Mouse (Mus musculus): ENCODE measurements around the gene Bnipl.

DNA sequence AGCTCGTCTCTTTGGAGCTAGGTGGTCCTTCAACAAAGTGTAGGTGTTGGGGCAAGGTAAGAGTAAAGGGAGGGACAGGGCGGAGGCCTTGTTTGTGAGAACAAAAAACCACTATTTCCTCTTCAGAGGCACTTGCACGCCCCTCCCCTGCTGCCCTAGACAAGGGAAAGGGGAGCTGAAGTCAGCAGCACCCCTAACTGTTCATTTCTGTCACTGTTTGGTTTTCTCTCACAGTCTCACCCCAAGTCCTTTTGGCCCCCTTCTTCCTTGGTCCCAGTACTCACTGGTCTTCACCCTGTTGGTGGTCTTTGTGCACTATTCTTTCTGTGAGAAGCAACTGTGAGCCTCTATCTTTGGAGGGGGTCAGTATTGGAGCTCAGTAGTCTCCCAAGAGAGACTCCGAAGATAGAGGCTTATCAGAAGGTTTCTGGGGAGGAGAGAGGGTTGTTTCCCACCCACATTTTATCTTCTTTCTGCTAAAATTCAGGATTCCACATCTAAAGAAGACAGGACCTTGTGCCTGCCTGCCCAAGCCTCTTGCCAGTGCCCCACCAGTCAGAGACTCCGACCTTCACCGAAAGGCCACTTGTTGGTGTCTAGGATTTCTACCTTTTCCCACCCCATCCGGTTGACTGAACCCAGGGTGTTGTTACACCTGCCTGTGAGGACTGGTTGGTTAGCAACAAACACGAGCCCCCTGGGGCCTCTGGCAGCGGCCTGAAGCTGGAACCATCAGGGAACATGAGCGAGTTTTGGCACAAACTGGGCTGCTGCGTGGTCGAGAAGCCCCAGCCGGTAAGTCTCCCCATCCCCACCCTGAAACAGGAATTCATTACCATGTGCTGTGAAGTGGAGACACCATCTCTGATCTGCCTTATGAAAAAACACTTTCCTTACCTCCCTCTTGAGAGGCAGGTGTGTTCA lies 19.4 kb downstream of the Bnipl start, which contains the start of gene Mllt11:
- TF ChIP-seq CTCF (IDR thresholded peaks at IDR 0.05; ENCODE audit: low read depth, low read length) (no peak), POLR2AphosphoS5 (IDR thresholded peaks at IDR 0.05; ENCODE audit: insufficient replicate concordance, low read depth, low read length) (no peak), TAL1 (conservative IDR thresholded peaks at IDR 0.05; ENCODE audit: low read depth, low read length) (no peak), GATA1 (IDR thresholded peaks at IDR 0.05; ENCODE audit: borderline replicate concordance, low read length) (no peak), GATA2 (IDR thresholded peaks at IDR 0.05; ENCODE audit: borderline replicate concordance, low read depth, low read length) (no peak)
